ENCODE assay signal across 12 mouse cellular contexts in the genomic region with DNA sequence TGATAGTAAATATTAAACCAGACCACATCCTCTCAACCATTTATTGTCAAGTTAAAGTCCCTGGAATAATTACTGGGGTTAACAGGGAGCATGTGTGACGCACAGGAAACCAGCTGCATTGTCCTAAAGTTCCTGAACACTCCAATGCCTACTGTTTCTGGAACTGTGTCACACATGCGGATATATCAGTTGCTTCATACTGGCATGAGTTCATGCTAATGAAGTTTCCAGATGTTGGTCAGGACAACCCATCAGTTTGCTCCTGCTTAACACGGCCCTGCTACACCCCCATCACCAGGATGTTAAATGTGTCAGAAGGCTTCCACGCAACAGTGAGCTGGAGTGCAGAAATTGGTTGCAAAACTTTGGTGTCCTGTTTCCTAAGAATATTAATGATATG. TPM values are rescaled to one million over a fixed set of nuclear protein-coding genes. Genes with fewer than 3 reads are reported as not detected.
DNase-seq lines count a peak whose midpoint lies in the region; ATAC-seq and TF ChIP-seq lines count a peak whose summit lies in the region.
"Had no signal": no experiment of that assay in that cellular context is flagged by ENCODE, and none has a peak within 500 bp of the region (broad histone marks: within the 10 kb centered on the region; RNA-seq: fewer than 3 reads in every experiment).

No protein-coding gene starts in this region.

- no peak overlapping the region for H3K4me3 ChIP-seq in lung, postnatal 0 days (ENCODE audit: low read depth, low read length)
- H3K4me3 ChIP-seq in midbrain, embryonic 16.5 days (ENCODE audit: low read depth, low read length): no peak overlapping the region
- H3K4me3 ChIP-seq: liver, embryonic 13.5 days had no signal

- H3K36me3 ChIP-seq in lung, postnatal 0 days (ENCODE audit: insufficient read depth, low read length): no peaks in the 10 kb centered on the region
- H3K36me3 ChIP-seq in midbrain, embryonic 16.5 days (ENCODE audit: control insufficient read depth, insufficient read depth, low read length): no peaks in the 10 kb centered on the region
- H3K36me3 ChIP-seq: liver, embryonic 13.5 days had no signal

- H3K4me1 ChIP-seq in lung, postnatal 0 days (ENCODE audit: insufficient read depth, low read depth, low read length): 0 out of 2 replicates have a peak, but pooled peaks cover 3% of the 10 kb centered on the region
- no peaks in the 10 kb centered on the region for H3K4me1 ChIP-seq in midbrain, embryonic 16.5 days (ENCODE audit: control insufficient read depth, insufficient read depth, low read length)
- H3K4me1 ChIP-seq: liver, embryonic 13.5 days had no signal

- peak; percentile 95 for ATAC-seq in lung, postnatal 0 days
- ATAC-seq in midbrain, embryonic 16.5 days: no peak

- H3K9me3 ChIP-seq in lung, postnatal 0 days (ENCODE audit: low read length): no peaks in the 10 kb centered on the region
- H3K9me3 ChIP-seq in midbrain, embryonic 16.5 days (replicated peaks; ENCODE audit: control insufficient read depth, low read length, poor library complexity, severe bottlenecking): no peaks in the 10 kb centered on the region
- H3K9me3 ChIP-seq: liver, embryonic 13.5 days had no signal

- peak; percentile 50 for DNase-seq in adrenal gland, postnatal 14 days
- DNase-seq in adrenal gland, postnatal 25 days: no peak
- peak; percentile 13 for DNase-seq in embryo, embryonic 11 days
- peak; percentile 66 for DNase-seq in kidney, adult 9 months
- DNase-seq in lung, postnatal 0 days (ENCODE audit: low spot score): peak; percentile 94
- DNase-seq in yolk sac, embryonic 10.5 days (ENCODE audit: low spot score): no peak
- no peak for DNase-seq in spleen, adult 18-20 months
- DNase-seq: liver, embryonic 13.5 days; right cerebral cortex, postnatal 25 days had no signal

- H3K4me2 ChIP-seq in lung, postnatal 0 days (replicated peaks; ENCODE audit: low read depth, low read length): no peak overlapping the region
- H3K4me2 ChIP-seq in midbrain, embryonic 16.5 days (ENCODE audit: low read length): no peak overlapping the region
- H3K4me2 ChIP-seq: liver, embryonic 13.5 days had no signal

- WGBS in lung, postnatal 0 days: 32% methylated on average over 4 of the region's 4 CpGs
- WGBS in midbrain, embryonic 16.5 days: 81% methylated on average over 4 of the region's 4 CpGs

- no peaks in the 10 kb centered on the region for H3K27me3 ChIP-seq in lung, postnatal 0 days (replicated peaks; ENCODE audit: insufficient read depth, low read length)
- H3K27me3 ChIP-seq in midbrain, embryonic 16.5 days (ENCODE audit: control insufficient read depth, insufficient read depth, low read depth, low read length): no peaks in the 10 kb centered on the region
- H3K27me3 ChIP-seq: liver, embryonic 13.5 days had no signal

- H3K9ac ChIP-seq in lung, postnatal 0 days (replicated peaks; ENCODE audit: low read depth): no peak overlapping the region
- H3K9ac ChIP-seq in midbrain, embryonic 16.5 days (ENCODE audit: low read depth, low read length): no peak overlapping the region
- H3K9ac ChIP-seq: liver, embryonic 13.5 days had no signal

- TF ChIP-seq CTCF in lung, postnatal 0 days (IDR thresholded peaks at IDR 0.05): no peak

- peak; percentile 95 for TF ChIP-seq EP300 in lung, postnatal 0 days (IDR thresholded peaks at IDR 0.05)

- H3K27ac ChIP-seq in lung, postnatal 0 days (ENCODE audit: low read length): peak overlapping the region; percentile 32
- no peak overlapping the region for H3K27ac ChIP-seq in midbrain, embryonic 16.5 days (ENCODE audit: low read length)
- H3K27ac ChIP-seq: liver, embryonic 13.5 days had no signal

RNA-seq across cellular contexts. Expression of a gene that starts 33.6 kb away (rescaled TPM):
- total RNA-seq in adrenal gland, postnatal 14 days (2021): not detected in 2 replicates
- not detected in 2 replicates for total RNA-seq in adrenal gland, postnatal 25 days (2021)
- not detected in 2 replicates for polyA plus RNA-seq in lung, postnatal 0 days (2015; fragmentation: Nextera tagmentation; extraction: Ambion mirVana)
- not detected in 2 replicates for polyA plus RNA-seq in midbrain, embryonic 16.5 days (2015; fragmentation: Nextera tagmentation; extraction: Ambion mirVana)
- total RNA-seq: common myeloid progenitor, adult 5-6 weeks; layer of hippocampus, adult 18-20 months had no signal
- polyA plus RNA-seq: liver, embryonic 13.5 days had no signal

Comparison
In these comparisons a context has a peak if more than half of its experiments do, and no peak if none do; other contexts are left out.
1. DNase-seq: peak in adrenal gland, postnatal 14 days (single experiment), embryo, embryonic 11 days (single experiment), kidney, adult 9 months (single experiment) and lung, postnatal 0 days (single experiment); none in adrenal gland, postnatal 25 days (single experiment), yolk sac, embryonic 10.5 days (single experiment) and spleen, adult 18-20 months (0 of 2).